Mouse (Mus musculus): ENCODE data around the gene Degs2.
A peak's percentile ranks its signal among the peaks of the same experiment; 100 is the strongest.

Degs2 gene

GRCm38 (mm10) chr12:108698697-108699471 is 3.2 kb downstream of the Degs2 start:
- no peak for DNase-seq

GRCm38 (mm10) chr12:108694223-108694622 is 7.9 kb downstream of the Degs2 start:
- no peak for DNase-seq

- DNase-seq: no peak
Observed at GRCm38 (mm10) chr12:108693592-108693991, 8.5 kb downstream of the Degs2 start.

GRCm38 (mm10) chr12:108690529-108690928 is 11.6 kb downstream of the Degs2 start:
- DNase-seq: no peak

- no peak for DNase-seq
Observed at GRCm38 (mm10) chr12:108689167-108689566, 12.9 kb downstream of the Degs2 start.

- no peak for DNase-seq
Observed at GRCm38 (mm10) chr12:108686926-108687325, 15.2 kb downstream of the Degs2 start.

- peak; percentile 83 for DNase-seq
Observed at GRCm38 (mm10) chr12:108686463-108686862, 15.7 kb downstream of the Degs2 start.

GRCm38 (mm10) chr12:108682240-108683023 is 19.7 kb downstream of the Degs2 start:
- DNase-seq: no peak

- no peak for DNase-seq
Observed at GRCm38 (mm10) chr12:108680861-108681260, 21.3 kb downstream of the Degs2 start.

- no peak for DNase-seq
Observed at GRCm38 (mm10) chr12:108678366-108678765, 23.7 kb downstream of the Degs2 start.

GRCm38 (mm10) chr12:108677116-108677515 is 25.0 kb downstream of the Degs2 start:
- DNase-seq: no peak

GRCm38 (mm10) chr12:108675614-108676401 is 26.3 kb downstream of the Degs2 start:
- DNase-seq: peak; percentile 38

GRCm38 (mm10) chr12:108674916-108675315 is 27.2 kb downstream of the Degs2 start:
- DNase-seq: no peak

- no peak for DNase-seq
Observed at GRCm38 (mm10) chr12:108674502-108674901, 27.6 kb downstream of the Degs2 start.

- DNase-seq: no peak
Observed at GRCm38 (mm10) chr12:108673546-108673945, 28.6 kb downstream of the Degs2 start.

- peak; percentile 62 for DNase-seq
Observed at GRCm38 (mm10) chr12:108672908-108673307, 29.2 kb downstream of the Degs2 start.

- peak; percentile 54 for DNase-seq
Observed at GRCm38 (mm10) chr12:108671541-108671940, 30.6 kb downstream of the Degs2 start.

- no peak for DNase-seq
Observed at GRCm38 (mm10) chr12:108668606-108669235, 33.4 kb downstream of the Degs2 start.

- peak; percentile 82 for DNase-seq
Observed at GRCm38 (mm10) chr12:108657350-108657749, 44.8 kb downstream of the Degs2 start.

- peak; percentile 52 for DNase-seq
Observed at GRCm38 (mm10) chr12:108653358-108654335, 48.5 kb downstream of the Degs2 start.

- DNase-seq: no peak
Observed at GRCm38 (mm10) chr12:108651053-108651660, 51.0 kb downstream of the Degs2 start.

Data from thymus, postnatal 14 days (tissue).